25 mouse cellular contexts compared by ENCODE assay signal in genomic region chr13:45640431-45640830, GRCm38 (mm10).
A peak's percentile ranks its signal among the peaks of the same experiment; 100 is the strongest.
DNase-seq lines count a peak whose midpoint lies in the region; ATAC-seq and TF ChIP-seq lines count a peak whose summit lies in the region.
"Had no signal": no experiment of that assay in that cellular context is flagged by ENCODE, and none has a peak within 500 bp of the region (broad histone marks: within the 10 kb centered on the region; RNA-seq: fewer than 3 reads in every experiment).

No protein-coding gene starts in this region.

- peak; percentile 81; the same call in 1 of the 2 replicates for ATAC-seq in embryonic facial prominence, embryonic 14.5 days (ENCODE audit: low read depth)
- ATAC-seq in heart, embryonic 13.5 days (ENCODE audit: extremely low read depth, insufficient number of reproducible peaks, low FRiP score, low TSS enrichment) = no peak
- peak; percentile 31; the same call in 1 of the 2 replicates for ATAC-seq in lung, embryonic 16.5 days (ENCODE audit: low read depth)
- ATAC-seq in lung, postnatal 0 days = no peak
- ATAC-seq: forebrain, embryonic 13.5 days; forebrain, embryonic 16.5 days; hindbrain, embryonic 16.5 days; intestine, embryonic 15.5 days; Patski had no signal

- 62% methylated on average over 5 of the region's 5 CpGs for WGBS in embryonic facial prominence, embryonic 14.5 days
- WGBS in embryonic facial prominence, embryonic 10.5 days = 63% methylated on average over 5 of the region's 5 CpGs
- WGBS in heart, embryonic 13.5 days = 41% methylated on average over 5 of the region's 5 CpGs
- 57% methylated on average over 5 of the region's 5 CpGs for WGBS in lung, embryonic 16.5 days
- 46% methylated on average over 5 of the region's 5 CpGs for WGBS in lung, postnatal 0 days

- 0 out of 2 replicates have a peak, but pooled peaks cover 4% of the 10 kb centered on the region for H3K4me1 ChIP-seq in embryonic facial prominence, embryonic 14.5 days (ENCODE audit: control insufficient read depth, insufficient read depth, low read length)
- H3K4me1 ChIP-seq in embryonic facial prominence, embryonic 10.5 days = peaks cover 9% of the 10 kb centered on the region; the same call in 1 of the 2 replicates
- peaks cover 53% of the 10 kb centered on the region for H3K4me1 ChIP-seq in heart, embryonic 13.5 days
- H3K4me1 ChIP-seq in lung, embryonic 16.5 days (replicated peaks; ENCODE audit: control insufficient read depth, insufficient read depth, low read length) = peaks cover 2% of the 10 kb centered on the region; the same call in 1 of the 2 replicates
- H3K4me1 ChIP-seq in lung, postnatal 0 days (ENCODE audit: insufficient read depth, low read depth, low read length) = no peaks in the 10 kb centered on the region
- H3K4me1 ChIP-seq: hindbrain, embryonic 10.5 days; intestine, embryonic 15.5 days had no signal

- H3K27ac ChIP-seq in embryonic facial prominence, embryonic 14.5 days (replicated peaks; ENCODE audit: low read depth, low read length) = no peak overlapping the region
- no peak overlapping the region for H3K27ac ChIP-seq in embryonic facial prominence, embryonic 10.5 days (replicated peaks)
- peak overlapping the region; percentile 34; the same call in 1 of the 2 replicates for H3K27ac ChIP-seq in heart, embryonic 13.5 days (replicated peaks)
- no peak overlapping the region for H3K27ac ChIP-seq in lung, embryonic 16.5 days (ENCODE audit: low read length)
- H3K27ac ChIP-seq in lung, postnatal 0 days (ENCODE audit: low read length) = no peak overlapping the region
- H3K27ac ChIP-seq: embryonic facial prominence, embryonic 12.5 days; forebrain, embryonic 10.5 days; forebrain, embryonic 13.5 days; heart, embryonic 10.5 days; hindbrain, embryonic 10.5 days; hindbrain, embryonic 13.5 days; intestine, embryonic 15.5 days had no signal

- H3K4me2 ChIP-seq in embryonic facial prominence, embryonic 14.5 days (ENCODE audit: low read depth, low read length) = no peak overlapping the region
- no peak overlapping the region for H3K4me2 ChIP-seq in heart, embryonic 13.5 days
- H3K4me2 ChIP-seq in lung, embryonic 16.5 days (ENCODE audit: low read depth, low read length) = no peak overlapping the region
- H3K4me2 ChIP-seq in lung, postnatal 0 days (replicated peaks; ENCODE audit: low read depth, low read length) = no peak overlapping the region
- H3K4me2 ChIP-seq: embryonic facial prominence, embryonic 12.5 days; forebrain, embryonic 13.5 days; hindbrain, embryonic 13.5 days; intestine, embryonic 15.5 days had no signal

- no peaks in the 10 kb centered on the region for H3K9me3 ChIP-seq in embryonic facial prominence, embryonic 14.5 days (ENCODE audit: control insufficient read depth, low read length)
- no peaks in the 10 kb centered on the region for H3K9me3 ChIP-seq in embryonic facial prominence, embryonic 10.5 days
- H3K9me3 ChIP-seq in heart, embryonic 13.5 days = no peaks in the 10 kb centered on the region
- H3K9me3 ChIP-seq in lung, embryonic 16.5 days (ENCODE audit: control insufficient read depth, low read length) = no peaks in the 10 kb centered on the region
- no peaks in the 10 kb centered on the region for H3K9me3 ChIP-seq in lung, postnatal 0 days (ENCODE audit: low read length)
- H3K9me3 ChIP-seq: embryonic facial prominence, embryonic 12.5 days; forebrain, embryonic 10.5 days; forebrain, embryonic 13.5 days; G1E; heart, embryonic 10.5 days; hindbrain, embryonic 10.5 days; hindbrain, embryonic 13.5 days; intestine, embryonic 15.5 days had no signal

- intact Hi-C loops in heart, postnatal 36 days (cut with DNase I) = no loop called here

- peak; percentile 32 for DNase-seq in embryonic facial prominence, embryonic 14.5 days (ENCODE audit: low spot score)
- no peak for DNase-seq in embryonic facial prominence, embryonic 10.5 days (ENCODE audit: low spot score)
- DNase-seq in heart, postnatal 36 days = no peak
- no peak for DNase-seq in lung, postnatal 0 days (ENCODE audit: low spot score)
- DNase-seq: adrenal gland, postnatal 10 days; adrenal gland, postnatal 36 days; cerebellum, adult 18-20 months; cerebellum, adult 9-10 months; cerebellum, postnatal 14 days; gastrocnemius, postnatal 10 days; gastrocnemius, postnatal 36 days; kidney, adult 11 months had no signal

- no peak for TF ChIP-seq CTCF in lung, postnatal 0 days (IDR thresholded peaks at IDR 0.05)

- no peak for TF ChIP-seq EP300 in lung, postnatal 0 days (IDR thresholded peaks at IDR 0.05)

- no peaks in the 10 kb centered on the region for H3K36me3 ChIP-seq in embryonic facial prominence, embryonic 14.5 days (ENCODE audit: control insufficient read depth, insufficient read depth, low read length)
- no peaks in the 10 kb centered on the region for H3K36me3 ChIP-seq in embryonic facial prominence, embryonic 10.5 days (replicated peaks)
- no peaks in the 10 kb centered on the region for H3K36me3 ChIP-seq in heart, embryonic 13.5 days
- H3K36me3 ChIP-seq in lung, embryonic 16.5 days (ENCODE audit: control insufficient read depth, insufficient read depth, low read length) = no peaks in the 10 kb centered on the region
- H3K36me3 ChIP-seq in lung, postnatal 0 days (ENCODE audit: insufficient read depth, low read length) = no peaks in the 10 kb centered on the region
- H3K36me3 ChIP-seq: embryonic facial prominence, embryonic 12.5 days; forebrain, embryonic 10.5 days; heart, embryonic 10.5 days; hindbrain, embryonic 10.5 days; hindbrain, embryonic 13.5 days; intestine, embryonic 15.5 days had no signal

- no peak overlapping the region for H3K4me3 ChIP-seq in embryonic facial prominence, embryonic 14.5 days (ENCODE audit: low read depth, low read length)
- no peak overlapping the region for H3K4me3 ChIP-seq in embryonic facial prominence, embryonic 10.5 days
- H3K4me3 ChIP-seq in heart, embryonic 13.5 days = no peak overlapping the region
- H3K4me3 ChIP-seq in lung, embryonic 16.5 days (ENCODE audit: low read length) = no peak overlapping the region
- no peak overlapping the region for H3K4me3 ChIP-seq in lung, postnatal 0 days (ENCODE audit: low read depth, low read length)
- H3K4me3 ChIP-seq: embryonic facial prominence, embryonic 12.5 days; forebrain, embryonic 10.5 days; forebrain, embryonic 13.5 days; heart, embryonic 10.5 days; hindbrain, embryonic 10.5 days; hindbrain, embryonic 13.5 days; intestine, embryonic 15.5 days had no signal

- H3K9ac ChIP-seq in embryonic facial prominence, embryonic 14.5 days (ENCODE audit: low read depth, low read length) = no peak overlapping the region
- H3K9ac ChIP-seq in heart, embryonic 13.5 days = 0 out of 2 replicates have a peak overlapping the region, but pooled peaks have one; percentile 7
- no peak overlapping the region for H3K9ac ChIP-seq in lung, embryonic 16.5 days (ENCODE audit: low read length)
- no peak overlapping the region for H3K9ac ChIP-seq in lung, postnatal 0 days (replicated peaks; ENCODE audit: low read depth)
- H3K9ac ChIP-seq: embryonic facial prominence, embryonic 12.5 days; forebrain, embryonic 13.5 days; hindbrain, embryonic 13.5 days; intestine, embryonic 15.5 days had no signal

- H3K27me3 ChIP-seq in embryonic facial prominence, embryonic 14.5 days (replicated peaks; ENCODE audit: control insufficient read depth, insufficient read depth, low read length) = no peaks in the 10 kb centered on the region
- no peaks in the 10 kb centered on the region for H3K27me3 ChIP-seq in embryonic facial prominence, embryonic 10.5 days (replicated peaks; ENCODE audit: low read depth, poor library complexity, severe bottlenecking)
- H3K27me3 ChIP-seq in heart, embryonic 13.5 days (replicated peaks) = no peaks in the 10 kb centered on the region
- H3K27me3 ChIP-seq in lung, embryonic 16.5 days (ENCODE audit: control insufficient read depth, insufficient read depth, low read depth, low read length) = no peaks in the 10 kb centered on the region
- H3K27me3 ChIP-seq in lung, postnatal 0 days (replicated peaks; ENCODE audit: insufficient read depth, low read length) = no peaks in the 10 kb centered on the region
- H3K27me3 ChIP-seq: embryonic facial prominence, embryonic 12.5 days; forebrain, embryonic 13.5 days; hindbrain, embryonic 13.5 days; intestine, embryonic 15.5 days; Patski had no signal

Comparison
In these comparisons a context has a peak if more than half of its experiments do, and no peak if none do; other contexts are left out.
1. ATAC-seq: peak in embryonic facial prominence, embryonic 14.5 days (single experiment) and lung, embryonic 16.5 days (single experiment); none in heart, embryonic 13.5 days (single experiment) and lung, postnatal 0 days (single experiment).